Mouse (Mus musculus) lung, adult 2 months (tissue): ENCODE data around the gene Mblac1.

Experiments
- CTCF ChIP-seq: fragments of 200-500 bp; IDR thresholded peaks from 2 replicates; pipeline ENCODE4 v1.5.1; 2011; ENCODE audit warnings: mild to moderate bottlenecking, low read length, control low read depth; ENCODE audit not compliant: insufficient read depth
- POLR2A ChIP-seq: fragments of 200-500 bp; IDR thresholded peaks from 2 replicates; pipeline ENCODE4 v1.6.1; 2011; ENCODE audit warnings: low read depth, mild to moderate bottlenecking, control low read depth, low read length, borderline replicate concordance; ENCODE audit errors: extremely low read depth

GRCm38 (mm10) chr5:138173217-138173616 lies 20.9 kb upstream of the Mblac1 start:
- TF ChIP-seq CTCF (no peak), POLR2A (no peak)
